Mouse (Mus musculus) T-helper 17 cell (primary cell): ENCODE measurements at regions not wholly inside any gene's neighbourhood (a gene's known extent, or its start where the extent isn't known, plus 50 kb on each side); places are given as distances from the start of the nearest gene placed in this dataset.

Experiments
- in situ Hi-C, 2 experiments: fragments of 300-600 bp; cut with MboI, MseI; formaldehyde crosslinking; loops; 1 replicate in 1 of 2; 2 replicates in 1 of 2; pipeline ENCODE4 v1.15.1; 2025; ENCODE audit warnings: high pct_unique_total_duplicates in 2 of 2

DNA sequence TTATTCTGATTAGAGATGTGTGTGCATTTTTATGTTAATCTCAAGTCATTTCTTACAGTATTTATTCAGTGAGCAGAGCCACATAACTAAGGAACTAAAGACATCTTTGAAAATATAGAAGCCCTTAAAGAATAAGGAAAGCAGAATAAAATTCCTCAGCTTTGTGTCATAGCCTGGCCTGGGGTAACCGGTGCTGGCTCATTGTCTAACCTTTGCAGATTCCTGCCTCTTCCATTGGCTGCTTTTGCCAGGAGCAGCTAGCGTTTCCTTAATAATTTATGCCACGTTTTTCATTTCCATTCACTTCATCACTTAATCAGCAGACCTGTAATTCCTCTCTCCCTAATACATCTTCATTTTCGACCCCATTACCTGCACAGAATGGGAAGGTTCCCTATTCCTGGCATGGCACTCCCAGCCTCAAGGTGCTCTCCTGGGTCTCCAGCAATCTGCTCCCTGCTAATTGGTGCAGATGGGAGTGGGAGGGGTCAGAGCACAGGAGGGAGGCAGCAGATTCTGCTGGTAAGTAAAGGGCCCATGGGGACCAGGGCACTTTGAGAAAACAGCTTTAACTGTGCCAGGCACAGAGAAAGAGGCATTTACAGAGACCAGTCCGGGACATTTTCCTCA, 413.1 kb downstream of the Stim2 start:
- in situ Hi-C loops, result no loop called here

DNA sequence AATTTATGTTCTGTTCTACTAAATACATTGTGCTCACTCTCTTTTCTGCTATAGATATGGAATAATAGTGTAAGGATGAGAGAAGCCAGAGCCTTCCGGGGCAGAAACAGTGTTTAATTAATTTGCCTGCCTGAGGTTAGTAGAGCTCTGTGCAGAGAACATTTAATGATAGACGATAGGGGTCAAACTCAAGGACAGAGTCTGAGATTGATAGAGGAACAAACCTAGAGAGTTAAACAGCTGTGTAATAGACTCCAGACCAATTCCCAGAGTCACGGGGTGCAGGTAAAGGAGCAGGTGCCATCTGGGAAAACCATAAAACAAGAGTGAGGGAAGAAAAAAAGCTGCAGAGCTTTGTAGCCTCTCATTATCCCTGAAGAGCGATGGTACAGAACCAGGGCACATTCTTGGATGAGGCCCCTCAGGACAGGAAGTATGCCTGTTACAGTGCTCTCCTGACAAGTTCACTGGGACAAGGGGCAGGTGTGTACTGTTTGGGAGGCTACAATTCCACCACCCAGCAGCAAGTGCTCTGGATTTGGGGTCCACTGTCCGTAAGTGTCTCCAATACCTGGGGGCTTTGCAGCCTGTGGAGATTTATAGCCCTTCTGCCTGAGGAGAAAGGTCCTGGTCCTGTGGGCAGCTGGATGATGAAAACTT, 421.6 kb downstream of the Stim2 start:
- in situ Hi-C loops, result loop anchor here in 1 of 2 experiments (10.0 kb wide), 1 partner anchor 1725 kb away; no protein-coding TSS in a partner anchor

DNA sequence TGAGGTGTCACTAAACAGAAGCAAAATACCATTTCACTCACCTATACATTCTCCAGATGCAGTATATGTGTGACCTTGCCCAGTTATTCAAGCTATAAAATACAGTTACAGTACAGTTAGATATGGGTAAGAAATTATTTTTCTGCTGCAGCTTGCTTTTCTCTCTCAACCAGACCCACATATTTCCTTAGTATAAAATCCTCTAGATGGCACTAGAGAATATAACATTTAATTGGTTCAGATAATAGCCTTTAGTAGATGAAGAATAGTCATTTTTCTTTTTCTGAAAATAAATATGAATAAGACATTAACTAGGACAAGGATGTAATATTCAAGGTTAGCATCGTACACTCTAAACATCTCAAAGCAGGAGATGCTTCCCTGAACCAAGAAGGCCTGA, 441.0 kb downstream of the Stim2 start:
- in situ Hi-C loops, result no loop called here

DNA sequence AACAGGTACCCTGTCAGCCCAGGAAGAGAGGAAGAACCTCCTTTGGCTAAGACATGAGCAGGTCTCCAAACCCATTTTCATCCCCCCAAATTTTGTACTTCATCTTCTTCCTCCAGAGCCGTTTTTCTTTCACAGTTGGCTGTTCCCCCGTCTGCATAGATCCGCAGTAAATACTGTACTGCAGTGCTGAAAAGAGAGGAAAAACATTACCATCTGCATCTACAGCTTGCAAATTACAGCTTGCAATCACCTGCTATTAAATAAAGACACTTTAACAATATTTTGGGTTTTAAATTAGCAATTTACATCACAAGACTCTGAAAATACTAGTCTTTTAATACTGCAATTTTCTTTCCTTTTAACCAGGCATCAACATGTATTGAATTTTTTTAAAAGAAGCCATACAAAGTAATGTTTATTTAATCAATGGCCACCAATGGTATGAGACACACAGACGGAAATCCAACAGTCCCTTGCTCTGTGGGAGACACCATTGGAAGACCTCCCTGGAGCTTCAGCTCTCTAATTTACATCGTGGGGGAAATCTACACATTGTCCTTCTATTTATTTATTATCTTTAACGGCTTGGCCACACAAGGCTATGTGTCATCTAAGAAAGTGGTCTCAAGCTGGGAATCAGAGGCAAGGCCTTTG, 442.6 kb downstream of the Stim2 start:
- in situ Hi-C loops, result no loop called here

DNA sequence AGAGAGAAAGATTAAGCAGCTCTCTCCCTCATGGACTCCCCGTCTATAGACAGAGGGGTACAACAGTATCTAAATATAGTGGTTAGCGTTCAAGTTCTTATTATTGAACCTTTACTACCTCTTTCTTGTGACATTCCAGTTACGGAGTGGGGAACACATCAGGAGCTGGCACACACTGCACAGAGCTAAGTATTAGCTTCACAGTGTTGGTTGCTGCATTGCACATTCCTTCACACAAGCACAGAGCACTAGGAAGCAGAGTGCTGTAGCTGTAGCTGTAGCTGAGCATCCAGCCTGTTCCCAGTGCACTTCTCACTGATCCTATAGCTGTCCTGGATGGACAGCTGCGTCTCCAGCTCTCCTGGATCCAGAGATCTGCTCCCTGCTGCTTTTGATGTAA, 443.3 kb downstream of the Stim2 start:
- in situ Hi-C loops, result no loop called here

DNA sequence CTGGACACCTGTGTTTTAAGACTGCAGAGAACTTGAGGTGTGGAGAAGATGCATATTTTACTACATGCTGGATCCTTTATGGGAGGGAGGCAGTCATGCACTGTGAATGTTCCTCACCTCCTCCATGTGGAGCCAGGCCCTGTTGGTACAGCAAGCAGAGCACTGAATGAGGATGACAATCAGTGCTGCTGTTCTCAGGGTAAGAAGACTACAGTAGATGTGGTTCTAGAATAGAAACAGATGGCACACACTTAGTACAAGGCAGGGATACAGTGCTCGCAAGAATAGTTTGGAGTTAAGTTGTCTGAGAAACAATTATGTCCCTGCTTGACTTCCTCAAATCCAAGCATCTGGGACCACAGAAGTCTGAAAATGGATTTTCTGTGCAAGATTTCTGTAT, 485.6 kb downstream of the Stim2 start:
- in situ Hi-C loops, result no loop called here
